Mouse (Mus musculus) pancreas, adult 10 weeks (tissue): ENCODE data around the gene Tmem139. TPM values are rescaled to one million over a fixed set of nuclear protein-coding genes. Genes with fewer than 3 reads are reported as not detected.

Experiments used
- polyA plus RNA-seq: library from polyadenylated mRNA; stranded (reverse); fragments of 350-450 nt; fragmentation: Illumina TruSeq; extraction: RNeasy Lipid Tissue Mini Kit (QIAGEN cat#74804); gene quantifications from one replicate; pipeline ENCODE4 v1.2.3, GENCODE M21; 2015; ENCODE audit warnings: low read depth, low replicate concordance; ENCODE audit not compliant: insufficient read depth

Tmem139 gene
- not detected for polyA plus RNA-seq

GRCm38 (mm10) chr6:42261524-42262170 is at the start of gene Tmem139:
Gene Tmem139 (plus strand): TSS chr6:42261970.

GRCm38 (mm10) chr6:42215028-42215427 is 46.7 kb upstream of the Tmem139 start, which contains the start of gene Tas2r144:
Gene Tas2r144 (plus strand): TSS chr6:42215328.

GRCm38 (mm10) chr6:42245711-42246353 is 15.9 kb upstream of the Tmem139 start, which contains the start of gene Gstk1:
Gene Gstk1 (plus strand): TSS chr6:42245935.

GRCm38 (mm10) chr6:42264626-42265312 is 3.0 kb downstream of the Tmem139 start, which contains the start of gene Casp2:
Gene Casp2 (plus strand): TSS chr6:42264985.

GRCm38 (mm10) chr6:42286448-42286847 is 24.7 kb downstream of the Tmem139 start, which contains the start of gene Clcn1:
Gene Clcn1 (plus strand): TSS chr6:42286685.

Other genes starting within 250 kb of the Tmem139 start
- gene Sva, start 223.6 kb upstream of the Tmem139 start, polyA plus RNA-seq: not detected
- gene Tas2r139, start 121.0 kb upstream of the Tmem139 start, polyA plus RNA-seq: not detected
- not detected for gene Tas2r144, start 46.6 kb upstream of the Tmem139 start, polyA plus RNA-seq
- gene Gstk1, start 16.0 kb upstream of the Tmem139 start, polyA plus RNA-seq: 14.2 TPM
- 6.7 TPM for gene Casp2, start 3.0 kb downstream of the Tmem139 start, polyA plus RNA-seq
- gene Clcn1, start 24.7 kb downstream of the Tmem139 start, polyA plus RNA-seq: not detected
- gene Fam131b, start 62.7 kb downstream of the Tmem139 start, polyA plus RNA-seq: 0.18 TPM
- 21.8 TPM for gene Zyx, start 87.7 kb downstream of the Tmem139 start, polyA plus RNA-seq
- 1.8 TPM for gene Epha1, start 111.3 kb downstream of the Tmem139 start, polyA plus RNA-seq
- gene Tas2r143, start 138.3 kb downstream of the Tmem139 start, polyA plus RNA-seq: not detected
- not detected for gene Tas2r135, start 143.5 kb downstream of the Tmem139 start, polyA plus RNA-seq
- not detected for gene Tas2r126, start 172.6 kb downstream of the Tmem139 start, polyA plus RNA-seq
- not detected for gene Olfr458, start 203.2 kb downstream of the Tmem139 start, polyA plus RNA-seq
- gene Olfr457, start 214.4 kb downstream of the Tmem139 start, polyA plus RNA-seq: not detected
- not detected for gene Olfr456, start 225.2 kb downstream of the Tmem139 start, polyA plus RNA-seq